Mouse (Mus musculus): ENCODE measurements at regions not wholly inside any gene's neighbourhood (a gene's known extent, or its start where the extent isn't known, plus 50 kb on each side); places are given as distances from the start of the nearest gene placed in this dataset.

DNA sequence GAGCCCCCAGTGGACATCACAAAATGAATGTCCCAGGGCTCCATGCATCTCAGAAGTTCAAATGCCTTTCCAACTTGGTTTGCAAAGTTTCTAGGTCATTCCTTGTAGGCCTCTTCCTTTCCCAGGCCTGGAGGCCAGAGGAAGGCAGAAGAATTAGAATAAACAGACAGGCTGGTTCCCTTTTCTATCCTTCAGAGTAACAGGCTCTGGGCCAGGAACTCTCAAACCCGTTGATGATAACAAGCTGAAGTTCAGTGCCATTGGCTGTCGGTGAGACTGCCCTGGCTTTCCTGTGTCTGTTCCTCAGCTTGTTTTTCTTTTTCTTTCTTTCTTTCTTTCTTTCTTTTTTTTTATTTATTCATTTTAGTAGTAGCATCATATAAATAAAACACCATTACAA, 99.3 kb upstream of the Gm4791 start:
- TF ChIP-seq CTCF (conservative IDR thresholded peaks at IDR 0.05; ENCODE audit: low read length) = no peak
- TF ChIP-seq POU5F1 (IDR thresholded peaks at IDR 0.05; ENCODE audit: borderline replicate concordance, low read length) = no peak
